Mouse (Mus musculus): ENCODE measurements at regions not wholly inside any gene's neighbourhood (a gene's known extent, or its start where the extent isn't known, plus 50 kb on each side); places are given as distances from the start of the nearest gene placed in this dataset.
A peak's percentile ranks its signal among the peaks of the same experiment; 100 is the strongest.

DNA sequence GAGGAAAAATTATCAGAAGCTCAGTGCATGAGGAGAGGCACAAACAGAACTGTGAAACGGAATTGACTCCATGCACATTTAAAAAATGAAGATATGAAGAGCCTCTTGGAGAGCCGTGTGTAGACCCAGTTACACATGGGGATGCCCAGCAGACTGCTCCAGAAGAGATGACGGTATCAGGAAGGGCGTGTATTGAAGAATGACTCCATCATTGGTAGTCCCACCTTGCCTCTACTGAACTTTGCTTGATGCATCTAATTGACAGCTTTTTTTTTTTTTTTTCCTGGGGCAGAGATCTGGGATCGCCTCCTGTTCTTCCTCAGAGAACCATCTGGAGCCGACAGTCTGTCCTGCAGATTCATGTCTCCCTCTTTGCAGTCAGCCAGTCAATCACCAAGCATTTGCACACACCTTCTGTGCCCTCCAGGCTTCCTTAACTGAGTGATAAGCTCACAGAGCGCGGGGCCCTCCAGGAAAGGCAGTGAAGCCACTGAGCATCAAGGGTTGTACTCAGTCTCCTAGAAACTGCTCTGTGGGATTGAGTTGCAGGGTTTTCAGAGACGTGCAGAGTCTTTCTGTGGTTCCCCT, 57.6 kb upstream of the D1Pas1 start:
- no peak overlapping the region for H3K9ac ChIP-seq (ENCODE audit: low read length)
- no peaks in the 10 kb centered on the region for H3K27me3 ChIP-seq (ENCODE audit: control insufficient read depth, insufficient read depth, low read length)
- WGBS, result 50% methylated on average over 9 of the region's 9 CpGs
- H3K27ac ChIP-seq (replicated peaks in 1 of 2; ENCODE audit: control insufficient read depth in 1 of 2, insufficient read depth in 1 of 2, low read depth in 2 of 2, low read length in 2 of 2), result no peak overlapping the region
- H3K4me1 ChIP-seq (ENCODE audit: control insufficient read depth in 2 of 2, insufficient read depth in 2 of 2, low read length in 2 of 2), result no peaks in the 10 kb centered on the region
- H3K36me3 ChIP-seq (ENCODE audit: control insufficient read depth, insufficient read depth, low read length), result no peaks in the 10 kb centered on the region
- no peak overlapping the region for H3K4me3 ChIP-seq (ENCODE audit: control insufficient read depth in 1 of 2, insufficient read depth in 1 of 2, low read depth in 1 of 2, low read length in 2 of 2)
- H3K9me3 ChIP-seq (ENCODE audit: control insufficient read depth, low read length), result no peaks in the 10 kb centered on the region
- no peak for ATAC-seq (ENCODE audit: insufficient number of reproducible peaks, insufficient read depth, low FRiP score, low read depth)
- H3K4me2 ChIP-seq (ENCODE audit: low read length), result no peak overlapping the region

DNA sequence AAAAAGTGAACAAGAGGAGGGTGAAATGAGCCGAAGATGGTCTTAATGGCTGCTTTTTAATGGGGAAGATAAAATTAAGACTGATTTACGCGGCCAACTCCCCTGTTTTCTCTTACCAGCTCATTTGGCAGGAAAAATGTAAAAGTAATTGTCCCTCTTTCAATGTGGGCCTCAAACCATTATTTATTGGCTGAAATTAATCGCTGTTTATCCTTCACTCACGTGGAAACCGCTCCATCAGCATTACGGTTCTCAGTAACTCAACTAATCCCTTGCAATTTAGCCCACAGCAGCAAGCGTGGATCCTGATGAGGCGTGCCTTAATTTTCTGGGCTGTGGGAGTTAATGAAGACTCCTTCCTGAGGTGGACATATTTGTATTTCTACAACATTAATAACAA, 58.1 kb upstream of the D1Pas1 start:
- Histone ChIP-seq H3K9me3 (ENCODE audit: control insufficient read depth, low read length) (no peaks in the 10 kb centered on the region), H3K4me1 (ENCODE audit: control insufficient read depth in 2 of 2, insufficient read depth in 2 of 2, low read length in 2 of 2) (no peaks in the 10 kb centered on the region), H3K4me2 (ENCODE audit: low read length) (no peak overlapping the region), H3K27me3 (ENCODE audit: control insufficient read depth, insufficient read depth, low read length) (no peaks in the 10 kb centered on the region), H3K36me3 (ENCODE audit: control insufficient read depth, insufficient read depth, low read length) (no peaks in the 10 kb centered on the region), H3K27ac (replicated peaks in 1 of 2; ENCODE audit: control insufficient read depth in 1 of 2, insufficient read depth in 1 of 2, low read depth in 2 of 2, low read length in 2 of 2) (no peak overlapping the region), H3K9ac (ENCODE audit: low read length) (no peak overlapping the region), H3K4me3 (ENCODE audit: control insufficient read depth in 1 of 2, insufficient read depth in 1 of 2, low read depth in 1 of 2, low read length in 2 of 2) (no peak overlapping the region)
- 90% methylated on average over 9 of the region's 9 CpGs for WGBS
- no peak for ATAC-seq (ENCODE audit: insufficient number of reproducible peaks, insufficient read depth, low FRiP score, low read depth)

DNA sequence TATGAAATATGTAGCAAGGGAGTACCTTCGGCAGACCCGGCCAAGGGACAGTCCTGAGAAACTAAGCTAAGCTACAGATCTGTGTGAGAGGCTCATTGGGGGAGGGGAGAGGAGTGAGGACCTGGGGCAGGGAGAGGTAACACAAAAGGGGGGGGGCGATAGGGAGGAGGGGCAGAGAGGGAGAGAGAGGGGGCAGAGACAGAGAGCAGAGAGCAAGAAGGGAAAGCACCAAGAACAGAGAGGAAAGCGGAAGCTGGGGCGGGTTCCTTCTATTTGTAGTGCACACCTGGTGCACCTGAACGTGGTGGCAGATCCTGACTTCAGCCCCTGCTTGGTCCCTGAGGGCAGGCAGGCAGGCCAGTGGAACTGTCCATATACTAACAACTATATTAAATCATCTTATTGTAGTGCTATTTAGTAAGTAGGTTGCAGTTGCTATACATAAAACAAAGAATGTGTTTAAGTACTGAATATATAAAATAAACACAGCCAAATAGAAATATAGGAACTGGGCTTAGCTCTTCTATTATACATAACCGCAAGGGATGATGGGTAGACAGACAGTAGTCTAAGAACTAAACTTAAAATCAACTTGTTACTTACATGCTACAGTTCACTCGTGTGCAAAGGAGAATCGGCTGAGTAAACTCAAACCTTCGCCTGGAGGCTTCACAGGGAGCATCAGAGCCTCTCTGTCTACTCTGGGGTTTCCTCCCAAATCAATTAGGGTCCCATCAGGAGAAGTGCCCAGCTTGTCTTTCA, 59.6 kb upstream of the D1Pas1 start:
- WGBS, result 81% methylated on average over 9 of the region's 10 CpGs
- H3K4me1 ChIP-seq (ENCODE audit: control insufficient read depth in 2 of 2, insufficient read depth in 2 of 2, low read length in 2 of 2), result no peaks in the 10 kb centered on the region
- no peak overlapping the region for H3K4me2 ChIP-seq (ENCODE audit: low read length)
- no peak overlapping the region for H3K9ac ChIP-seq (ENCODE audit: low read length)
- no peaks in the 10 kb centered on the region for H3K36me3 ChIP-seq (ENCODE audit: control insufficient read depth, insufficient read depth, low read length)
- no peak overlapping the region for H3K4me3 ChIP-seq (ENCODE audit: control insufficient read depth in 1 of 2, insufficient read depth in 1 of 2, low read depth in 1 of 2, low read length in 2 of 2)
- ATAC-seq (ENCODE audit: insufficient number of reproducible peaks, insufficient read depth, low FRiP score, low read depth), result no peak
- no peaks in the 10 kb centered on the region for H3K9me3 ChIP-seq (ENCODE audit: control insufficient read depth, low read length)
- no peaks in the 10 kb centered on the region for H3K27me3 ChIP-seq (ENCODE audit: control insufficient read depth, insufficient read depth, low read length)
- H3K27ac ChIP-seq (replicated peaks in 1 of 2; ENCODE audit: control insufficient read depth in 1 of 2, insufficient read depth in 1 of 2, low read depth in 2 of 2, low read length in 2 of 2), result no peak overlapping the region

DNA sequence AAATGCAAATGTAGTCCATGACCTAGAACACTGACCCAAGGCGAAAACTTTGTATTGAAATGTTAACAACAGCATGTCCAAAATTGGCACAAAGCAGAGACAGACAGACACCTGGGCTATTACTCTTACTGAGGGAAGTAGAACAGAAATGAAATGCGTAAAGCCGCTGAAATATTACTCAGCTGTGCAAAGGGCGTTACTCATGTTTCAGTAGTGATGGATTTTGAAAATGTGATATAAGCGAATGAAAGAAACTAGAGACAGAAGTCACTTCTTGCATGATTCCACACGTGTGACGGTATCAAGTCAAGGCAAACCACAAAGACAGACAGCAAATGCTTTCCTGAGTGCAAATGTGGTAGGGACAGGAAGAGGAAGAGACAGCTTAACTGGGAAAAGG, 61.3 kb upstream of the D1Pas1 start:
- WGBS, result 88% methylated on average over 7 of the region's 7 CpGs
- Histone ChIP-seq H3K27ac (replicated peaks in 1 of 2; ENCODE audit: control insufficient read depth in 1 of 2, insufficient read depth in 1 of 2, low read depth in 2 of 2, low read length in 2 of 2) (no peak overlapping the region), H3K9ac (ENCODE audit: low read length) (no peak overlapping the region), H3K27me3 (ENCODE audit: control insufficient read depth, insufficient read depth, low read length) (no peaks in the 10 kb centered on the region), H3K4me1 (ENCODE audit: control insufficient read depth in 2 of 2, insufficient read depth in 2 of 2, low read length in 2 of 2) (no peaks in the 10 kb centered on the region), H3K9me3 (ENCODE audit: control insufficient read depth, low read length) (no peaks in the 10 kb centered on the region), H3K36me3 (ENCODE audit: control insufficient read depth, insufficient read depth, low read length) (no peaks in the 10 kb centered on the region), H3K4me2 (ENCODE audit: low read length) (no peak overlapping the region), H3K4me3 (ENCODE audit: control insufficient read depth in 1 of 2, insufficient read depth in 1 of 2, low read depth in 1 of 2, low read length in 2 of 2) (no peak overlapping the region)
- no peak for ATAC-seq (ENCODE audit: insufficient number of reproducible peaks, insufficient read depth, low FRiP score, low read depth)

DNA sequence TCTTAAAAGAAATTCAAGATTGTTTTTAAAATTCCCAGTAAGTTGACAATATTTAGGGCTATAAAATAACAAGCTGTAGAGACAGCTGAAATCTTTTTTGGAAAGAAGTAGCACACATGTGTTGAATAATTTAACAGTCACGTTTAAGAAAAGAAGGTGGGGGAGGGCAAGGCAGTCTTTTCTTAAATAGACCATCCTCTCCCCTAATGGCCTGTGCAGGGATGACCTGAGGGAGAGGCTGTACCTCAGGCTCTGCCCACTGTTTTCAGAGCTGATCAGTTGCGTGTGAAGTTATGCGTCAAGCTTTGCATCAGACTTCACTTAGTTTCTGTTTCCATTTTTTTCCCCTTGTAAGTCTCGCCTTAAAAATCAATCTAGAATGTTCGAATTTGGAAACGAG, 65.7 kb upstream of the D1Pas1 start:
- H3K9ac ChIP-seq (ENCODE audit: low read length), result no peak overlapping the region
- no peak overlapping the region for H3K27ac ChIP-seq (replicated peaks in 1 of 2; ENCODE audit: control insufficient read depth in 1 of 2, insufficient read depth in 1 of 2, low read depth in 2 of 2, low read length in 2 of 2)
- 70% methylated on average over 6 of the region's 6 CpGs for WGBS
- no peak overlapping the region for H3K4me2 ChIP-seq (ENCODE audit: low read length)
- H3K4me1 ChIP-seq (ENCODE audit: control insufficient read depth in 2 of 2, insufficient read depth in 2 of 2, low read length in 2 of 2), result no peaks in the 10 kb centered on the region
- no peaks in the 10 kb centered on the region for H3K9me3 ChIP-seq (ENCODE audit: control insufficient read depth, low read length)
- no peaks in the 10 kb centered on the region for H3K36me3 ChIP-seq (ENCODE audit: control insufficient read depth, insufficient read depth, low read length)
- no peak overlapping the region for H3K4me3 ChIP-seq (ENCODE audit: control insufficient read depth in 1 of 2, insufficient read depth in 1 of 2, low read depth in 1 of 2, low read length in 2 of 2)
- ATAC-seq (ENCODE audit: insufficient number of reproducible peaks, insufficient read depth, low FRiP score, low read depth), result no peak
- no peaks in the 10 kb centered on the region for H3K27me3 ChIP-seq (ENCODE audit: control insufficient read depth, insufficient read depth, low read length)

DNA sequence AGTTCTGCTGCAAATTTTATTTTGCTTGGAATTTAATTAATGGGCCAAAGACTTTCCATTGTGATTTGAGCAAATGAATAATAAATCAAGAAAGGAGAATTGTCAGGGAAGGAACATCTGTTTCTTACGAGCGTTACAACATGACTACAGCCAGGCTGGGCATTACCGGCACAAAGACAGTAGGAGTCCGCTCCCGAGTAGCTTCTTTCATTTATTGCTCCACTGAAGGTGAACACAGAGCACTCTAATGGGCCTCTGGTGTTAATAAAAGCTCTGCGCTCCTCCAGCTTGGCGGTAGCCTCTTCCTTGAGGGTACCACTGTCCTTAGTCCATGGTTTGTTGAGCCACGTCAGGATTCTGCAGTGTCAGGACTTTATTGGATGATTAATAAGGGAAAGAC, 69.0 kb upstream of the D1Pas1 start:
- 84% methylated on average over 8 of the region's 8 CpGs for WGBS
- H3K4me1 ChIP-seq (ENCODE audit: control insufficient read depth in 2 of 2, insufficient read depth in 2 of 2, low read length in 2 of 2), result no peaks in the 10 kb centered on the region

DNA sequence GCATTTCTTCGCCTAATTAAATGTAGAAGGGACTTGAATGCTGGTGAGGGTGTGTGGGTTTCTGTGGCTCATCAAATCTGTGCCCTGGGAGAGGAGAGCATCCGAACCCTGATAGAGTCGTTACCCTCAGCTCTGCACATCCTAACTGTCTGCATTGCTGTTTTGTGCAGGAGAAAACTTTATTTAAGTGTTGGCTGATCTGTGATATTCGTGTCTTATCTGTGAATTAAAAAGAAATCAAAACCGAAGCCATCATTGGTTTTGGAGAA, 77.7 kb upstream of the D1Pas1 start:
- Histone ChIP-seq H3K36me3 (ENCODE audit: control insufficient read depth, insufficient read depth, low read length) (no peaks in the 10 kb centered on the region), H3K27ac (replicated peaks in 1 of 2; ENCODE audit: control insufficient read depth in 1 of 2, insufficient read depth in 1 of 2, low read depth in 2 of 2, low read length in 2 of 2) (peak overlapping the region; percentile 70 to 87; a peak in 2 of 4 replicates), H3K4me1 (ENCODE audit: control insufficient read depth in 2 of 2, insufficient read depth in 2 of 2, low read length in 2 of 2) (peaks cover 7 to 12% of the 10 kb centered on the region in 2 experiments), H3K27me3 (ENCODE audit: control insufficient read depth, insufficient read depth, low read length) (no peaks in the 10 kb centered on the region), H3K9ac (ENCODE audit: low read length) (no peak overlapping the region), H3K9me3 (ENCODE audit: control insufficient read depth, low read length) (no peaks in the 10 kb centered on the region), H3K4me3 (ENCODE audit: control insufficient read depth in 1 of 2, insufficient read depth in 1 of 2, low read depth in 1 of 2, low read length in 2 of 2) (no peak overlapping the region), H3K4me2 (ENCODE audit: low read length) (no peak overlapping the region)
- 78% methylated on average over 5 of the region's 5 CpGs for WGBS
- ATAC-seq (ENCODE audit: insufficient number of reproducible peaks, insufficient read depth, low FRiP score, low read depth), result no peak

More for the DNA sequence above, 69.0 kb upstream of the D1Pas1 start:
- Histone ChIP-seq H3K4me2 (ENCODE audit: low read length) (no peak overlapping the region), H3K9me3 (ENCODE audit: control insufficient read depth, low read length) (peaks cover 4% of the 10 kb centered on the region; the same call in 1 of the 2 replicates), H3K27me3 (ENCODE audit: control insufficient read depth, insufficient read depth, low read length) (no peaks in the 10 kb centered on the region), H3K36me3 (ENCODE audit: control insufficient read depth, insufficient read depth, low read length) (no peaks in the 10 kb centered on the region), H3K4me3 (ENCODE audit: control insufficient read depth in 1 of 2, insufficient read depth in 1 of 2, low read depth in 1 of 2, low read length in 2 of 2) (no peak overlapping the region), H3K27ac (replicated peaks in 1 of 2; ENCODE audit: control insufficient read depth in 1 of 2, insufficient read depth in 1 of 2, low read depth in 2 of 2, low read length in 2 of 2) (no peak overlapping the region), H3K9ac (ENCODE audit: low read length) (no peak overlapping the region)
- ATAC-seq (ENCODE audit: insufficient number of reproducible peaks, insufficient read depth, low FRiP score, low read depth), result no peak
